Mouse (Mus musculus) adrenal gland, postnatal 14 days (tissue): ENCODE measurements around the gene Tenm4. TPM values are rescaled to one million over a fixed set of nuclear protein-coding genes. Genes with fewer than 3 reads are reported as not detected.
A peak's percentile ranks its signal among the peaks of the same experiment; 100 is the strongest.

Source experiments
- DNase-seq: peaks from one replicate; pipeline ENCODE4 v3.0.0; 2021; ENCODE audit warnings: mixed read lengths
- total RNA-seq: library from RNA; stranded (reverse); gene quantifications from 2 replicates; pipeline ENCODE4 v1.2.3, GENCODE M21; 2021

The Tenm4 gene
- total RNA-seq, 1 experiment from 2014 or later = 15.6 TPM

DNA sequence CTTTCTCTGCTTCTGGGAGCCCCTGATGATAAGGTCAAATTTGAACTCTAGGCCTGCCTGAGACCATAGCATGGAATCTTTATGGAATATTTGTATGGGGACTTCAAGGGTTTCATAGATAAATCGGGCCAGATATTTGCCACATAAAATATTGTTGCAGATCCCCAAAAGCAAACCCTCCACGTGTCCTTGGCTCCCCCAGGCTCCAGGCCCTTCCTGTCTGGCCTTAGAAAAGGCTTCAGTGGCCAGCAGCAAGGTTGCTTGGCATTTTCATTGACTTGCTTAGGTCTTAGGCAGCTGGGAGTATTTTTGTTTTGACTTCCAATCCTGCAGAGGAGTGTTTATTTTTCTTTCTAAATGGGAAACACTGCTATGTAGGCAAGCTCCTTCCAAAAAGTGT, 477.6 kb downstream of the Tenm4 start:
- DNase-seq = no peak

DNA sequence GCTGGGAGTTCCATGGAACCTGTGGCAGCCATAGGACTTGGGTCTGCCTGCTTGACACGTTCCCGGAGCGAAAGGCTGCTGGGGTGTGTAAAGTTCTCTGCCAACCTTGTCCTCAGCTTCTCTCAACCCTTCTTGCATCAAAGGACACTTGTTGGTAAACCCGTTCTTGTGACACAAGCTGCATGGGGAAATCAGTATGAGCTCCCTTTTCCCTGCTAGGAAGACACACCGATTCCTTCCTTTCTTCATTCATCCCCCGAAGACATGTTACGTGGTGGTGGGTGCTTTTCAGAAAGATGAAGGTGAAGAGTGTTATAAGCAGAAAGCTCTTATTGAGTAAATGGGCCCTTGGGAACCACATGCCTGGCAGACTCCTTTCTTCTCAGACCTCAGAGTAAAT, 478.1 kb downstream of the Tenm4 start:
- peak; percentile 46 for DNase-seq

DNA sequence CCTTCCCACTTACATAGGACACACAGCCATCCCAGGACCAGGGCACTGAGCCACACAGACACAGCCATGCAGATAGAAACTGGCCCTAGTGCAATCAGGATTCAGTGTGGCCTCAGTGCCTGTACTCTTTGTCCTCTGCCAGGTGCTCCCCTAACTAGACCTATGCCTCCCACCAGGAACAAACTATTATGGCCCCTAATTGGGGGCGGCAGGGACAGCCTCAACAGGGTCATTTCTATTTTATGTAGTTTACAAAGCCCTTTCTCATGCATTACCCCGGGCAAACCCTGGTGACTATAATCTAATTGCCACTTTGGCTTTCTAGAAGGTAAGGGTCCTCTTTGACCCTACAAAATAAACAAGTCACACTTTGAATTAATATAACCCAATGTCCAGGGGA, 479.4 kb downstream of the Tenm4 start:
- DNase-seq = no peak

DNA sequence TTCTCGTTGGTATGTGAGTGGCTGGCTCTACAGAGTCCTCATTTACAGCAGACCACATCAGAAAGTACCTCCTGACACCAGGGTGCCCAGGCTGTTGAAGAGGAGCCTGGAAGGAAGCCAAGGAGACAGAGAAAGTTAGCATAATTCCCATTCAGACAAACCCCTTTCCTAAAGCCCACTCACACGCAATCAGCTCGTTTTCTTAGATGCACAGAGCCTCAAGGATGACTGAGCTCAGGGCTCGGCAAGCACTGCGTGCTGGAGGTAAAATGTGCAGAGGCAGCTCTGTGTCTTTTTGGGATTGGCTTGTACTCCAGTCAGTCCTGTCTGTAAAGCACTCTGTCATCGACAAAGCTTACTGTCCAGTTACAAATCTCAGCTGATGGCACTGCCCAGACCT, 480.0 kb downstream of the Tenm4 start:
- no peak for DNase-seq

DNA sequence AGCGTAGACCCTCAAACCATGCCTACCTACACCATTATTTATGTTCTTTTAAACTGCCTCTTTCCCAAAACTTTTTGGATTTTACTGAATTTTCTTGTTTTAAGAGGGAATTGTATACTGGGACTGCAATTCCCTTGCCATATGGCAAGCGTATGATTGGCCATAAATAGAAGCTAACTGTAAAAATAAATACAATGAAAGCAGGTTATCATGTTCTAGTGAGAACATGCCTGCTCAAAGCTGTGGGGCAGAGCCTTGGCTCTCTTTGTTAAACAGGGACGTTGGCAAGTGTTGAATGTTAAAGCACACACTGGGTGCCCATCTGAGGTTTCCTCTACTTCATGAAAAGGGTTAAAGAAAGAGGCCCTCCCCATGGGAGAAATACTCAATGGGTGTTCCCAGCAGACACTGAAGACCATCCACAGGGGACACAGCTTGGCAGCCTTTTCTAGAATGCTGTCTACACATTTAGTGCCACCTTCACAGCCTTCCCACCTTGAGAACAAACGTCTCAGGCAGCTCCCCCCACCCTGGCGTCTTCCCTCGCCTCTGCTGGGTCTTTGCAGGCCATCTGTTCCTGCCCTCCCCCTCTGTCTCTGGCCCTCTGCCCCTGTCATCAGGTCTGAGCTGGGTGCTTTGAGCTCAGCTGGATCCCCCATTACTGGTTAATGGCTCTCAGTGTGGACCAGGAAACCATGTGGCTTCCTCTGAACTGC, 480.7 kb downstream of the Tenm4 start:
- no peak for DNase-seq

DNA sequence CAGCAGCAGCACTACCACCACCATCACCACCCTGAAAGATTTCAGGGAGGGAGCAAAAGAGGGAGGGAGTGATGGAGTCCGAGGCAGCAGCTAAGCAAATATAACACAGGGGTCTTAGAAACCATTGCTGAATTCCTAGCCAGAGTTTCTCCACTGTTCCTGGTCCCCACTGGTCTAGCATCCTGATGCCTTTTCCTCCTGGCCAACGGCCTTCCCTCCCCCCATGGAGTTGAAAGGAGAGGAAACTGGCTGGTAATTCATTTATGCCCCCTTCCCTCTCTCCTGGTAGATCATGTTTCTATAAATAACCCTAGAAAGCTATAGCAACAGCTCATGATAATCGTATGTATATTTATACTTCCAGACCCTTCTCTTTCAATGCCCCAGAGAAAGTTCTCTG, 481.8 kb downstream of the Tenm4 start:
- DNase-seq = no peak

DNA sequence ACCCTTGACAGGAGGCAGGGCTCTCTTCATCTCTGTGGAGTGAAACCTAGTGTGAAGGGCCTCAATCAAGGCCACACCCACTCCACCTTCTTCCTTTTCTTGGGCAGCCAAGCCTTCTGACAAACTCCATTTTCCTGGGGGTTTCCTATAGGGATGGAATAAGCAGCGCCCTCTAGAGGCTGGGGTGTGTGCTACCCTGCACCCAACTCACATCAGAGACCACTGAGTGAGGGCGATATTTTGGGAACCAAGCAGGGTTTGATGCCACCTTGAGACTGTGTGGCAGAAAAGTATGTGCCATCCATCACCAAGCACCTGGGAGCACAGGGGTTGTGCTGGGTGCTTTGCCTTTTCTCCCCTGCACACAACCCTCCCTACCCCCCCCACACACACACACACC, 483.2 kb downstream of the Tenm4 start:
- DNase-seq = no peak

DNA sequence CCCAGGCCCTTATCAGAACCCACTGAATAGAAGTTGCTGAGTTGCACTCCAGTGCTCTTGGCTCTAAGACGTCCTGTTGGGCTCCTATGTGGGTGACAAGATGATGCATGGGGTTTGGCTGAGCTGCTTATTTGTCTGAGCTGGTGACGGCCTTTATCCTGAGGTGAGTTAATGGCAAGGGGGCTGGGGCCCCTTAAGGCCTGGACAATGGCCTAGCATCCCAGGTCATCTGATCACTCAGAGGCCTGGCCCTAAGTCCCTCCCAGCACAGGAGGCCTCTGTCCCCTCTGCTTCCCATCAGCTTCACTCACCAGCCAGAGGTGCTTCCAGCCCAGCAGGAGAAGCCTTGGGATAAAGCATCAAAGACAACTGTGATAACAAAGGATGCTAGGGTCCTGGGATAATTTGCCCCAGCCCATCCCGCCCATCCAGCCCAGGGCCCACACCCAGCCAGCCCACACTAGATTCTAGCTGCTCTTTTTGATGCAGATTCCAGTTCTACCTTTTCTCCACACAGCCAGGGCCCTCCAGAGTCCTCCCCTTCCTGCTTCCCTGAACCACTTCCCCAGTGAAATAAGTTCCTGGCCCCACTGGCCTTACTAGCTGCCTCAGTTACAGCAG, 484.2 kb downstream of the Tenm4 start:
- no peak for DNase-seq

DNA sequence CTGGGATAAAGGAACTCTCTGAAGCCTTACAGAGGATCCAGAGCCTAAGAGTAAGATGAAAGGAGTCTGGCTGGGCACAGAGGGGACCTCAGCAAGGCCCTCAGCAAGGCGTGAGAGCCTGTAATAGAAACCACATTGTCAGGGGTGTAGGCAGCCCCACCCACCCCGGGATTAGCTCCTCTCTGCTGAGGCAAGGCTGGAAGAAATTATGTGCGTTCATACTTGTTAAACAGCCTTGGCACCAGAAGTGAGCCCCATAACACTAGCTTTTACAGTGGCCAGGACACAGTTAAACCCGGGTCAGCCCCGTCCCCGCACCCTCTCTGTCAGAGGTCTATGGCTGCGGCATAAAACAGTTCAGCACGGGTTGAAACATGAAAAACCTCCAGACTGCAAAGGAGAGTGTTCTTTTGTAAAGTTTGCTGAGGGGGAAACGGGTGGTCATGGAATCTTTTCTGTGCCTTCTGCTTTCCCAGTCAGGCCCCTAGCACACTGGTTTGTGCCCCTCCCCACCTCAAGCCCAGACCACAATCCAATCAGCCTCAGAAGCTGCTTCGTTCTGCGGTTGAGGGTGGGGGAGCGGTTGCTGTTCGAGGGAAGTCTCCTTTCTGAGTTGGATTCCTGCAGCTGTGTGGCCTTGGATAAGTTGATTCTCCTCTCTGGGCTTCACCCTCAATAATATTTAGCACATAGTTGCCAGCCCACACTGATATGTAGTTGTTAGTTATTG, 486.2 kb downstream of the Tenm4 start:
- DNase-seq = no peak

DNA sequence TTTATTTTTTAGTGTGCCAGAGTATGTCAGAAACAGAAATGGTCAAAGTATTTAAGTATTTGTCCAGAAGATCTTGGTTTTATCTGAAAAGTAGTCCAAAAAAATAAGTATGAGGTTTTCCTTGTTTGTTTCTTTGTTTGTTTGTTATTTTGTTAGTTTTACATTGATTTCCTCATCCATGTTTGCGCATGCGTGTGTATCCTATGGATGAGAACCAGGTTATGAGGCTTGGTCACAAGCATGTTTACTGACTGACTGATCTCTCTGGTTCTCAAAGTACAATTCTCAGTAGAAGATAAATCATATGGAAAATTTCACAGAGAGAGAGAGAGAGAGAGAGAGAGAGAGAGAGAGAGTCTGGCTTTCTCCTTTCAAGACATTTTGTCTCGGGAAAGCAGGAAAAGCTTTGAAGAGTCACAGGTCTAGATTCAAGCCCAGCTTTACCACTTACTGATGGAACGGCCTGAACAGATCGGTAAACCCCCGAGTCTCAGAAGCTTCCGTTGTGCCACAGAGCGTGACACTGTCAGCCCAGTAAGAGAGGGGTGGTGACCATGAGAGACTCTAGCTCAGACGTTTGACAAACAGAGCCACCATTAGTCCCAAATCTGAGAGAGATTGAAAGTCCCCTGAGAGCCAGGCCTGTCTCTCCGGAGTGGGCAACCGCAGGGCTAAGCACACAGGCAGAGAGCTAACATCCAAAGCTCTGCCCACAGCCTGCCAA, 487.0 kb downstream of the Tenm4 start:
- DNase-seq = no peak

DNA sequence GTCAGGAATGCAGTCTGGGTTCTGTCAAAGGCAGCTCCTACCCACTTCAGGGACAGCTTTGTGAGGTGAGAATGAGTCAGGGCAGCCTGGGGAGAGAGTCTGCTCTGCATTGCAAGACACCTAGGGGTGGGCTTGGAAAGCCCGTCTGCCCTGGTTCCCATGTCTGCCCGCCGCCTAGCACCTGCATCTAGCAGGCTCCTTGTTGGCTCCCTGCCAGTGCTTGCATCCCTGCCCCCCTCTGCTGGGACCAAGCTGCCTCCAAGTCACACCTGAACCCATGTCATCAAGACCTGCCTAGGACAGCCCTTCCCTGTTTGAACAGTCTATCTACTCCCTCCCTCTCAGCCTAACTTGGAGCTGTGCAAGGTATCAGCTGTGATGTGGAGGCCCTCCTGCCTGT, 489.9 kb downstream of the Tenm4 start:
- DNase-seq = no peak

DNA sequence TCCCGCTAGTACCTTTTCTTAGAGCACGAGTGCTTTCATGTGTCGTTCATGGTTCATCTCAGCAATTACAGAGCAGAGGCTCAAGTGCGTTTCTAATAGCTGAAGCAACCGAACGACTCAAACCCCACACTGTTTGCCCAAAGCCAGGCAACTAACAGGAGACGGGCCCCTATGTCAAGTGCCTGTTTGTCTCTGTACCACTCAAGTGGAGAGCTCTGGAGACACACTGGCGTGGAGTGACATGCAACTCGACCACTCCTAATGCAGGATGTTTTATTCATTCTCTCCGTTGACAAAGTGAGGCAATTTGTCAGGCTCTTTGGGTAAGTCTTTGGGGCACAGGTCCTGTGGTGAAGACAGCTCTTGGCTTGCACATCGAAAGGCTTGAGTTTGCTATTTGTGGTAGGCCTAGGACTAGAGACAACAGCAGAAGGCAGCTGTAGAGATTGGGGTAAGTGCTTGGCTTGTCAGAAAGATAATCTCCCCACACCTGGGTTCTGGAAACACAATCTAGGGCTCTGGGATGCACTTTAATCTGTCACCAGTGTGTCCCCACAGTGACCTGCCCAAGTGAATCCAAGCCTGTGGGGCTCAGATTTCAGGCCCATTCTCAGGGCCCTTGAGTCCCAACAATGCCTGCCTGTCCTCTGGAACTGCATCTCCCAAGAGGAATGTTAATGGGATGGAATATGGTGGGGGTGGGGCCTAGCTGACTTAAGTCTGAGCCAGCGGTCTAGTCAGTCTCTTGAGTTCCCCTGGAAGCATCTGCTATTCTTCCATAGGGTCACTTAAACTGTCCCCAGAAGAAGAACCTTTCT, 490.5 kb downstream of the Tenm4 start:
- no peak for DNase-seq

DNA sequence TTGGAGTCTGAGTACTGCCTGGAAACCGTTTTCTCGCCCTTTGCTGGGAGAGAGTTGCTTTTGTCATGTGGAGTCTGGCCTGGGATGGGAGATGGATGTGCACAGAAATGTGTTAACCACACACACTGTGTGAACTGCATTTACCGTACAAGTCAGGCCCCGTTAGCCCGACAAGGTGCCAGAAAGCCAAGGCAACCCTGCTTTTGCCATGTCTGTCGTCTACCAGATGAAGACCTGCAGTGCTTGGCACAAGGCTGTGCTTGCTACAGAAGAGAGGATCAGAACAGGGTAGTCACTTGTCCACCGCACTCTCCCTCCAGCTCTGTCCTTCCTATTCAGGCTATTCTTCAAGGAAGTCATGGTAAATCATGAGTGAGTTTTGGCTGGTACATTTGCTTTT, 492.3 kb downstream of the Tenm4 start:
- no peak for DNase-seq

DNA sequence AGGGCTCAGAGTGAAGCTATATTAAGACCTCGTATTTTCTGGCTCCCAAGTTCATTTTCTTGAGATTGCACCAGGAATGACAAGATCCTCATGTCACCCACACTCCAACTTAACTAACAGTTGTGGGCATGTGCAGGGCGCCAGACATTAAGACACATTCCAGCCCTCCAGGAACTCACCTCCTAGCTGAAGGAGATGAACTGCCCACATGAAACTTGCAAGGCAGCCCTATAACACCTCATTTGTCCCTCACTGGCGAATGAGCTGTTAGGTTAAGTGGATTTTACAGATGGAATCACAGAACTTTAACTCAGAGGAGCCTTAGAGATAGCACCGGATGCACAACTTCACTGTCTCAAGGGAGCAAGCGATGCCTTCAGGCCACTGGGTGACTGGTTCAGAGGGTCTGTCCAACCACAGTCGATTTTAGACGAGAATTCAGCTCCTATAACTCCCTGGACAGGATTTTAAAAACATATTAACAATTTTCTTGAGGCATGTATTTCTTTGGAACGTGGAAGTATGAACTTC, 495.4 kb downstream of the Tenm4 start:
- DNase-seq = no peak

DNA sequence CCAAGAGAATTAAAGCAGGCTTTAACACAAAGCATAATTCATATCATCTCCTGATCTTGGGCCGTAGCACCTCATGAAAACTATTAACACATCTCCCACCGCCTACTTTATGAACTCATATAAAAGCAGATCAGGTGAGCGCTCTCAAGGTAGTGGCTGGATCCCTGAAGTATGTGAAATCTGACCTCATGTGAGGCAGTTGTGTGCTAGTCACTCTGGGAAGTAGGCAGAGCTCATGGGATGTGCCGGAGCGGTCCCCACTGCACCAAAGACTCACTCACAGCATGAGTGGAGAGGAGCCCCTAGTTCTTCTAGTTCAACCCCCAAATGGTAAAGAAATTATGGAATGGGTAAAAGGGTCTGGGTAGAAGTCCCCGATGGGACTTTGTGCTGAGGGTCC, 496.6 kb downstream of the Tenm4 start:
- no peak for DNase-seq

DNA sequence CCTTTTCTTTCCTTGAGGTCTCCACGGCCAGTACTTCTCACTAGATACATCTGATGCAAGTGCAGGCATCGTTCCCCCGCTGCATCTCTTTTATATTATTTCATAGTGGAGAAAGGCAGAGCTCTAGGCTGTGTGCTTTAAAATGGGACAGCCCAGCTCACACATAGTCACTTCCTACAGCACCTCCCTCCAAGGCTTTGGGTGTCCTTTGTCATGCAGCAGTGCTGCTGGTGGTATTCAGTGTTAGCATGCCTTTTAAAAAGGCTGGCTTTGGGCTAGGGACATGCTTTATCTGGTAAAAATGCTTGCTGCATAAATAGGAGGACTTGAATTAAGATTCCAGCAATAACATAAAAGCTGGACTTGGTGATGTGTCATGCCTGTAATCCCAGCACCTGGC, 499.0 kb downstream of the Tenm4 start:
- no peak for DNase-seq

DNA sequence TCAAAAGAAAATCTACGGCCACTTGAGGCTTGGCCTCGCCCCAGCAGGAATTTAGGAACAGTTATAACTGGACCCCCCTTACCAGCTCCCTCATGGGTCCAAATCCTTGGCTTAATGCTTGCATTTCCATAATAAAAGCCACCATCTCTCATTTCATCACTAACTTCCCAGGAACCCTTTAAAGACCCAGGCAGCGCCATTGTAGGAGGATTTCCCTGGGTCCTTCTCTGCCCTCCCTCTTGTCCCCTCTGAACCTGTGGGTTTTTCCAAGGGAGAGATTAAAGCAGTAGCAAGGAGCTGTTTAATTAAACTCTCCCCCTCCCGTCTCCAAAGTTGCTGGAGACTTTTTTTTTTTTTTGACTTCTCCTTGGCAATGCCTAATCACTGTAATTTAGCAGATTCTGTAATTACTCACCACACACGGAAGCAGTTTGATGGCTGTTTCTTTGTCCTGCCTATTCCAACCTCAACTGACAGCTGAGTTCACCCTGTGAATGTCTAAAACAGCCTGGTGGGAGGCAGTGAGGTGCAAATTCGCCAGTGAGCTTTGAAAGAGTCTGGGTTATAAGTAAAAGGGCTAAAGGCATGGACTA, 501.4 kb downstream of the Tenm4 start:
- no peak for DNase-seq

DNA sequence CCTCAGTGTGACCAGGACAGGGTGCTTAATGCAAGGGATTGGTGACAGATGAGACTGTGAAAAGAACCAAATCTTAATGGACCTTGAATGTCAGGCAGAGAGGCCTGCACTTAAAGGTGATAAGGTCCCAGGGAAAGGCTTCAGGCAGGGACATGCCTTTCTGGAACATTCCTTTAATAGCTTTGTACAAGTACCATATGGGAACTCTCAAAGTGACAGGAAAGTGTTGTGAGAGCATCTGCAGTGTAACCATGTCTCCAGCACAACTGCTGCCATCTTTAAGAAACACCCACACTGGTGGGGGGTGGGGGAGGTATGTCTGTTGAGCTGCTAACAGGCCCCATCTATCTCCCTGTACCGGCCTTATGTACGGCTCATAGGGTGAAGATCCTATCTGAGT, 506.0 kb downstream of the Tenm4 start:
- DNase-seq = no peak

DNA sequence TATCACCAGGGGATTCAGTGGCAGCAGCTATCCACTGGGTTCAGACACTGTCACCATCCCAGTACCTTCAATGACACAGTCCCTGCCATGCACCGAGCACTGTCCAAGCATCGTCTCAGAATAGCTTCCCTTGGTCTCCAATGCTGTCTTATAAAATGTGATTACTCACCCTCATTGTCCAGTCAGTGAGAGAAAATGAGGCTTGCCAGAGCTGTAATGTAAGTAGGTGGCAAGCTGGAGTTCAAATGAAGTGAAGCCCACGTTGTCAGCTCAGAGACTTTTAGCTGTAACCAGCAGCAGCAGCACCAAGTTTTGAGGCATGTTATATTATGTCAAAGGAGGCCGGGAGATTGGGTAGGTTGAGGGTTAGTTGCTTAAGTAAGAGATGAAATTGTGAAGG, 507.2 kb downstream of the Tenm4 start:
- no peak for DNase-seq

DNA sequence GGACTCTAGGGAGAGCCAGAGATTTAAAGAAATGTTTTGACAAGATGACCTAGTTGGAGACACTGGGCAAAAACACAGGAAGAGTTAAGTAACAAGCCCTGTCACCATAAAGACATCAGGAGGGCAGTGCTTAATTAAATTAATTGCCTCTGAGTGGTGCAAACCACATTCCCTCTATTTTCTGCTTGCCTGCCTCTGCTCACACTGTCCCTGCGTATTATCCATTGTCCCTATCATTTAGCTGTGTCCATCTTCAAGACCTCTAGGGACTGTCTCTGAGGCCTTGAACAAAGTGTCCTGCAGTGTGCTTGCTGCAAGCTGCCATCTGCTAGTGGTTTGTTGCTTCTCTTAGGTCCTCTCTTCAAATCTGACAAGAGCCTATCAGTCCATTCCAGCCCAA, 508.7 kb downstream of the Tenm4 start:
- DNase-seq = no peak

DNA sequence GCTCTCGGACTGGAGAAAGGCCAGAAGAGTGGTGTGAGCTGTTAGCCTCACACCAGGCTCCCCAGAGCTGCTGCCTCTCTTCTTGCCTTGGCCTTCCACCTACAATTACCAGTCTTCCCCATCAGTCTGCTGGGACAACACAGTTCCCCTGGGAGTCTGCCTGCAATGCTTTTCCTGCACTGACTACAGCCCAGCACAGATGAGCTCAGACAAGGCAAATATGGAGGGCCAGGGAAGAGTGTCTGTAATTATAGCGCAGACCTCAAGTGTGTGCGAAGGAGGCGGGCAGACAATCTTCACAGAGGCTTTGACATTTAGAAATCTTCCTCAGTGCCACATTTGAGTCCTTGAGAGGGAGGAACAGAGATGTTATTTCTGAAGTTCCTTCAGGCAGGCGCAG, 509.4 kb downstream of the Tenm4 start:
- peak; percentile 45 for DNase-seq

DNA sequence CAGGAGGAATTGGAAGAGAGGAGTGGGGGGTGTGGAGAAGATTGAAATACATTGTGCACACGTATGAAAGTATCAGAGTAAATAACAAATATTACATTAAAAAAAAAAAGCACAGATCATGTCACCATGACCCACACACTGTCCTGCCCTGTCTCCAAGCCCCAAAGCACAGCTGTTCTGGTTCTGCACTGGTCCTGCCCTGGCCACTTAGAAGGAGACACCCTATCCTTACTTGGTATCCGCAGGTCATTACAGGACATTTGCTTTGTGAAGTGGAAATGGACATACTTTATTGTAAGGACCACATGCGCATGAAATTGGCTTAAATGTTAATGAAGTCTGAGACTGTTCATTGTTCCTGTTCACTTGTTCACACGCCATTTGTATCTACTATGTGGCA, 510.8 kb downstream of the Tenm4 start:
- no peak for DNase-seq
